Mouse (Mus musculus) neural tube, embryonic 14.5 days (tissue): ENCODE data around the gene Zswim1. TPM values are rescaled to one million over a fixed set of nuclear protein-coding genes. Genes with fewer than 3 reads are reported as not detected.

Experiments used
- ATAC-seq: fragments of 200-750 bp; cut with Nextera tagmentation; 2 replicates; pipeline ENCODE4 v1.8.0; 2017; ENCODE audit warnings: low read depth, mild to moderate bottlenecking, moderate TSS enrichment, moderate library complexity
- H3K27ac ChIP-seq: fragments of 300-500 bp; sonication (generic); 2 replicates; pipeline ENCODE4 v1.5.1; 2014; ENCODE audit warnings: low read depth, mild to moderate bottlenecking, control low read depth, low read length, moderate library complexity, mixed read lengths
- H3K27me3 ChIP-seq: fragments of 300-500 bp; sonication (generic); 2 replicates; pipeline ENCODE4 v1.6.1; 2014; ENCODE audit warnings: low read length; ENCODE audit not compliant: control insufficient read depth, insufficient read depth
- H3K36me3 ChIP-seq: fragments of 300-500 bp; sonication (generic); 2 replicates; pipeline ENCODE4 v1.6.1; 2014; ENCODE audit warnings: low read length, mixed read lengths; ENCODE audit not compliant: control insufficient read depth, insufficient read depth
- H3K4me1 ChIP-seq: fragments of 300-500 bp; sonication (generic); 2 replicates; pipeline ENCODE4 v1.6.1; 2014; ENCODE audit warnings: low read length; ENCODE audit not compliant: control insufficient read depth, insufficient read depth
- H3K4me2 ChIP-seq: fragments of 300-500 bp; sonication (generic); 2 replicates; pipeline ENCODE4 v1.6.1; 2014; ENCODE audit warnings: mild to moderate bottlenecking, low read depth, low read length, control low read depth
- H3K4me3 ChIP-seq: fragments of 300-500 bp; sonication (generic); 2 replicates; pipeline ENCODE4 v1.5.1; 2014; ENCODE audit warnings: low read depth, low read length, control low read depth, mixed read lengths
- H3K9ac ChIP-seq: fragments of 300-500 bp; sonication (generic); replicated peaks from 2 replicates; pipeline ENCODE4 v1.6.1; 2014; ENCODE audit warnings: low read depth, mild to moderate bottlenecking, control low read depth, low read length, mixed read lengths
- H3K9me3 ChIP-seq: fragments of 300-500 bp; sonication (generic); 2 replicates; pipeline ENCODE4 v1.6.1; 2016; ENCODE audit warnings: low read length; ENCODE audit not compliant: control insufficient read depth
- WGBS: fragments of 180-500 bp; shearing (Covaris S2); extraction: QIAGEN DNeasy Blood & Tissue Kit; methylation state at CpG from one replicate; pipeline ENCODE4 v1.1.7; 2014; 5-methylcytosine and 5-hydroxymethylcytosine counted together
- polyA plus RNA-seq: library from polyadenylated mRNA; unstranded; fragments of >200 nt; fragmentation: Nextera tagmentation; extraction: Ambion mirVana; gene quantifications from 2 replicates; pipeline ENCODE4 v1.2.1, GENCODE M21; 2014

The Zswim1 gene
- polyA plus RNA-seq, 1 experiment from 2014 or later = 29.3 TPM

DNA sequence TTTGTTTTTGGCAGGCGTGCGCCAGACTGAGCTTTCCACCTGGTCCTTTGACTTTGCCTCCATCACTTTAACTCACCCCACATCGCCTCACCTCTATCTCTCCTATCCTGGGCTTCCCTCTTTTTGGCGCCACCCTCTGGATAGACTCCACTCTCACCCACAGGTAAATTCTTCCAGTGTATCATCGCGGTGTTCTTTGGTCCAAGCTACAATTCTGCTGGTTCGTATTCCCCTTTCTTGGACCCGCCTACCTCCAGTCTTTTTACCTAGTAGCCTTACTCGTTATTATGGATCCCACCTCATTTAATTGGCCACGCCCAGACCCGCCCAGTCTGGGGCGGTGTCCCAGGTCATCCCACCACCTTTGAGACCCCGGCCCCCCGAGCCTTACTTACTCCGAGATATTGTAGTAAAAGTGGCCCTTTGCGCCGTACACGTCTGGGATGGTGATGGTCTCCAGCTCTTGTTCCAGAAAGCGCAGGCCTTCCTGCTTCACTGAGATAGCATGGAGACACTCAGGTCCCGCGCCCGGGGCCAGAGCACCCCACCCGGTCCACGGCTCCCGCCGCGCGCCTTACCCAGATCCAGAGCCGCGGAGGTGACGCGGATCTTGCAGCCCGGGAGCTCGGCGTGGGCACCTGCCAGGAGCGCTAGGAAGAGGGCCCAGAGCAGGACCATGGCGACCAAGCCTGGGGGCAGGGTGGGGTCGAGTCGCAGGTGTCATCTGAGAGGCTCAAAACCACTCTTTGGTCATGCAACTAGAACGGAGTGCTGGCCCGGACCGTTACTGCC, 34.0 kb downstream of the Zswim1 start:
- H3K4me2 ChIP-seq = peak overlapping the region; percentile 89
- H3K9ac ChIP-seq = peak overlapping the region; percentile 17; the same call in 1 of the 2 replicates
- peaks cover 3% of the 10 kb centered on the region; the same call in 1 of the 2 replicates for H3K27me3 ChIP-seq
- no peaks in the 10 kb centered on the region for H3K9me3 ChIP-seq
- H3K36me3 ChIP-seq = no peaks in the 10 kb centered on the region
- peak; percentile 42; the same call in 1 of the 2 replicates for ATAC-seq
- 0 out of 2 replicates have a peak overlapping the region, but pooled peaks have one; percentile 8 for H3K27ac ChIP-seq
- WGBS = 1% methylated on average over 42 of the region's 42 CpGs
- H3K4me1 ChIP-seq = peaks cover 12% of the 10 kb centered on the region; the same call in 1 of the 2 replicates
- peak overlapping the region; percentile 39 for H3K4me3 ChIP-seq

DNA sequence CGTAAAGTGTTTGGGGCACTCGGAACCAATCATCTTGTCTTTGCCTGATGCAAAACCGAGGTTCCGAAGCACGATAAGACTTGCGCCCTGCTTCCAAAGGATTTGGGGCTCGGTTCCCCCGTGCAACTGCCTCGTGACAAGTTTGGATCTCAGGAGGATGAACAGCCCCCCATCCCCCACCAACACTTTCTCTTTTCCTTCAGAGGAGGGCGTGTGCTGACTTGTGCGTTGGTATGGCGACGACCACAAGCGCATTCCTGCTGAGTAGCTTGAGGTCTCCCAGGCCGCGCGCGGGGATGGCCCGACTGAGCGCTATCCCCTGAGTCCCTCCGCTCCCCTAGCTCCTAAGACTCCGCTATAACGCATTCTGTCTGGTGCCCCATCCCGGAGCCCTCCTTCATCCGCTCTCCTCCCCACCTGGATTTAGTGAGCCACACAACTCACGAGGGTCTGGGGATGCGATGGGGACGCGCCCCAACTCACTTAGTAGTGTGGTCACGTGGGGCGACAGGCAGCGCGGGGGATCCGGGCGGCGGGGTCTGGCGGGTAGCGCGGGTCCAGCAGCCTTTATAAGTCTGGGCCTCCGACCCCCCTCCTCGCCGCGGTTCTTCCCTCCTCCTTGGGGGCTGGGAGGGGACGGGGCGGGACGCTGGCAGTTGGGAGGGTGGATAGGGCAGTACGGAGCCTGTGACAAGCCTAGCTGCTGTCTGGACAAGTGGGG, 34.8 kb downstream of the Zswim1 start, which contains the start of gene Pltp:
Gene Pltp (minus strand): TSS at position 611 of the 721 bp plus-strand sequence.
- under 1% methylated on average over 47 of the region's 47 CpGs for WGBS
- H3K4me1 ChIP-seq = peaks cover 15% of the 10 kb centered on the region; the same call in 1 of the 2 replicates
- H3K27ac ChIP-seq = peak within 1 kb of the TSS; percentile 22; the same call in 1 of the 2 replicates
- H3K9me3 ChIP-seq = no peaks in the 10 kb centered on the region
- H3K4me3 ChIP-seq = peak within 1 kb of the TSS; percentile 39
- H3K27me3 ChIP-seq = peaks cover 3% of the 10 kb centered on the region; the same call in 1 of the 2 replicates
- peak within 1 kb of the TSS; percentile 17; the same call in 1 of the 2 replicates for H3K9ac ChIP-seq
- peak; percentile 77 for ATAC-seq
- H3K4me2 ChIP-seq = peak within 1 kb of the TSS; percentile 89
- H3K36me3 ChIP-seq = no peaks in the 10 kb centered on the region

DNA sequence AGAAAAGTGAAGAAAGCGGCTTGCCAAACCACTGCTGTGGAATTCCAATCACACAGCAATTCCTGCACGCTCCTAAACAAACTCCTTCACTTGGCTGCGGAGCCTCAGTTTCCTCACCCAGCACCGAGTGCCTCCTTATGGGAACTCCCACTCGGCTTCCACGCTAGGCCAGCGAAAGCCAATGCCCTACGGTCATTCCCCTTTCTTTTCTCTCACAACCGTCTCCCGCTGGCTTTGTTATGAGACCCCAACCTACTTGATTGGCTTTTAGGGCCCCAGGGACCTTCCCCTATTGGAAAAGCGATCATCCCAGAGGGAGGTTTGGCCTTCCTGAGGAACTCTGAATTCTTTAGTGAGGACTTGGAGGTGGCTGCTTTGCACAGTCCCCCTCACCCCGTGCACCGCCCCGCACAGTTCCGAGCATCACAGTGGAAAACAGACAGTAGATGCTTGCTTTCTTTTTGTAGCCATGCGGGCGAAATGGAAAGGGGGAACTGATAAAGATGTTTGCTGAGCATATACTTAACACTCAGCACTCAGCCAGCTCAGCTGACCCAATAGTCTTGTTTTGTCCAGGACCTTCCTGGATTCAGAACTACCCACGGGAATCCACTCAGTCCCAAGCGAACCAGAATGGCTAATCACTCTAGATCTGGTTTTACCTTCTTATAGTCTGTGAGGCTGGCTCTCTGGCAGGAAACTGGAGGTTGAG, 35.5 kb downstream of the Zswim1 start:
- Histone ChIP-seq H3K4me3 (peak overlapping the region; percentile 39), H3K27ac (no peak overlapping the region), H3K4me1 (peaks cover 15% of the 10 kb centered on the region; the same call in 1 of the 2 replicates), H3K9ac (0 out of 2 replicates have a peak overlapping the region, but pooled peaks have one; percentile 17), H3K9me3 (no peaks in the 10 kb centered on the region), H3K36me3 (no peaks in the 10 kb centered on the region), H3K4me2 (peak overlapping the region; percentile 89), H3K27me3 (peaks cover 3% of the 10 kb centered on the region; the same call in 1 of the 2 replicates)
- WGBS = 2% methylated on average over 19 of the region's 19 CpGs
- no peak; the same call in 1 of the 2 replicates for ATAC-seq

DNA sequence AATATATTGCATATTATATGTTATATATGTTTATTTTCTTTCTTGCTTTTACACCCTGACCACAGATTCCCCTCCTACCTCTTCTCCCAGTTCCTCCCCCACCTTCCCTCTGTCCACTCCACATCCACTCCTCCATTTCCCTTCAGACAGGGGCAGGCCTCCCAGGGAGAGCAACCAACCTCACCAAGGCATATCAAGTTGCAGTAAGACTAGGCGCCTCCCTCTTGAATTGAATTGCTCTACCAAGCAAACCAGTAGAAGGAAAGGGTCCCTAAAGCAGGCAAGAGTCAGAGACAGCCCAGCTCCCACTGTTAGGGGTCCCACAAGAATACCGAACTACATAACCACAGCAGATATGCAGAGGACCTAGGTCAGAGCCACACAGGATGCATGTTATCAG, 36.7 kb downstream of the Zswim1 start:
- no peak overlapping the region for H3K4me2 ChIP-seq
- no peaks in the 10 kb centered on the region for H3K9me3 ChIP-seq
- H3K4me3 ChIP-seq = no peak overlapping the region
- no peaks in the 10 kb centered on the region for H3K36me3 ChIP-seq
- H3K27ac ChIP-seq = no peak overlapping the region
- peaks cover 15% of the 10 kb centered on the region; the same call in 1 of the 2 replicates for H3K4me1 ChIP-seq
- peaks cover 3% of the 10 kb centered on the region; the same call in 1 of the 2 replicates for H3K27me3 ChIP-seq
- no peak for ATAC-seq
- H3K9ac ChIP-seq = no peak overlapping the region
- WGBS = 62% methylated on average over 2 of the region's 2 CpGs

DNA sequence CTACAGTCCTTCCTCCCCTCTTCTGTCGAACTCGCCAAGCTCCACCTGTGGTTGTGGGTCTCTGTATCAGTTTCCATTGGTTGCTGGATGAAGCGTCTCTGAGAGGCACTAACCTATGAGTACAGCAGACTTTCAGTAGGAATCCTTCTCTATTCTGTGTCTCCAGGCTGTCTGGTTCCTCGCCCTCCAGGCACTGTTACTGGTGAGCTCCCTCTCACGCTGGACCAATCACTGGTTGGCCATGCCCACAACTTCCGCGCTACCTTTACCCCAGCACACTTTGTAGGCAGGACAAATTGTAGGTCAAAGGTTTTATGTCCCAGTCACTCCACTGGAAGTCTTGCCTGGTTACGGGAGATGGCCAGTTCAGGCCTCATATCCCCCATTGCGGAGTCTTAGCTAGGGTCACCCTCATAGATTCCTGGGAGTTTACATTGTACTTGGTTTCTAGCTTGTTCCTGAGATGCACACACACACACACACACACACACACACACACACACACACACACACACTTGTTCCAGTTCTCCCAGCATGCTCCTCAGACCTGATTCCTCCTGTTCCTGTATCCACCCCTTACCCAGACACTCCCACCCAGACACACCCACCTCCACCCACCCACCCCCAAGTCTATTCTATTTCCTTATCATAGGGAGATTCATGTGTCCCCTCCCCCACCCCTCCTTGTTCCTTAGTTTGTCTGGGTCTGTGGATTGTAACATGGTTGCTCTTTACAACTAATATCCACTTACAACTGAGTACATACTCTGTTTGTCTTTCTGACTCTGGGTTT, 37.4 kb downstream of the Zswim1 start:
- H3K36me3 ChIP-seq = no peaks in the 10 kb centered on the region
- no peak overlapping the region for H3K27ac ChIP-seq
- peaks cover 3% of the 10 kb centered on the region; the same call in 1 of the 2 replicates for H3K27me3 ChIP-seq
- H3K4me3 ChIP-seq = no peak overlapping the region
- no peak overlapping the region for H3K4me2 ChIP-seq
- WGBS = 51% methylated on average over 9 of the region's 9 CpGs
- no peak overlapping the region for H3K9ac ChIP-seq
- no peak for ATAC-seq
- H3K9me3 ChIP-seq = no peaks in the 10 kb centered on the region
- H3K4me1 ChIP-seq = peaks cover 15% of the 10 kb centered on the region; the same call in 1 of the 2 replicates

DNA sequence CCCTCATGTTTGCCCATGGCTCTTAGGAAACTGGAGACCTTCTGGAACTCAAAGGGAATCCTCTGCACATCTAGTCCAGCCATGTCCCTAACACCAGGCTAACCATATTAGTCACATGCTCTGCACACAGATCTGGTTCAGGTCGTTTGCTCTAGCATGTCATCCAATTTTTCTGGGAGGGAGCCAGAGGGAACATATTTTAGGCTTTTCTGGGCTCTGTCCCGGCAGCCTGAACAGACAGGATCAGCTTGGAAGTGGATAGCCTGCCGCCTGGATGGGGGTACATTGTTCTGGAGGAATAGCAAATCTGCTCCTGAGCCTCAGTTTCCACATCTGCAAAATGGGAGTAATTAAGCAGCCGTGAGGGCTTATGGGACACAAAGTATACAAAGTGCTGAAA, 38.6 kb downstream of the Zswim1 start:
- H3K4me3 ChIP-seq = no peak overlapping the region
- no peaks in the 10 kb centered on the region for H3K9me3 ChIP-seq
- H3K9ac ChIP-seq = no peak overlapping the region
- no peak overlapping the region for H3K4me2 ChIP-seq
- H3K36me3 ChIP-seq = no peaks in the 10 kb centered on the region
- peaks cover 14% of the 10 kb centered on the region; the same call in 1 of the 2 replicates for H3K4me1 ChIP-seq
- H3K27ac ChIP-seq = 0 out of 2 replicates have a peak overlapping the region, but pooled peaks have one; percentile 57
- 81% methylated on average over 4 of the region's 4 CpGs for WGBS
- ATAC-seq = no peak
- H3K27me3 ChIP-seq = peaks cover 3% of the 10 kb centered on the region; the same call in 1 of the 2 replicates

DNA sequence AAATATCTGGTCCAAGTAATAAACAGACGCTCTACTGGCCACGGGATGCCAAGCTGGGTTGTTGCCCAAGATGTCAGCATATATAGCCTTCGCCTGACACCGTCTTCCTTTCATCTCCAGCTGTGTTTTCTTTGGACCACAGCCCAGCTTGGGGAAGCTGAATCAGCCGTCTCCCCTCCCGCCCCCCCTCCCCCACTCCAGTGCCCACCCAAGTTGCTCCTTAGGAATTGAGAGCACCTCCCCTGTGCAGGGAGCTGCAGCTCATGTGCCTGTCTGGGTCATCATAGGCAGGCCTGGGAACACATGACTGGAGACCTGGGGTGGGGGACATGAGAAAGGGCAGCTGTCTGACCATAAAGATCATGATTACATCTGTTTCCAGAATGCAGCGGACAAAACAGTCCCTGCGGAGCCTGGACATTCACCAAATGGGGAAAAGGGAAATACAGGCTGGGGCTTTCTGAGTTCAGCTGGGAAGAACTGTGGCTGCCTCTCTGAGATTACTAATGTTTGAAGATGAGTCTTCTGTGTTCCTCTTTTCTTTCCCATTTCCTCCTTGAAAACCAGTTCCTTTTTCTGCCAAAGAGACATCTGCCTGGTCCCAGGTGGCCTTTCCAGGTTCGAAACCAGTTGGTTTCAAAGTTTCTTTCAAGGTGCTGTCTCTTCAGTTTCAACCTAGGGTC, 39.8 kb downstream of the Zswim1 start:
- H3K9me3 ChIP-seq = no peaks in the 10 kb centered on the region
- no peak overlapping the region for H3K4me3 ChIP-seq
- WGBS = 29% methylated on average over 9 of the region's 9 CpGs
- no peak overlapping the region for H3K4me2 ChIP-seq
- H3K27ac ChIP-seq = peak overlapping the region; percentile 57; the same call in 1 of the 2 replicates
- H3K9ac ChIP-seq = no peak overlapping the region
- peaks cover 9% of the 10 kb centered on the region; the same call in 1 of the 2 replicates for H3K4me1 ChIP-seq
- H3K36me3 ChIP-seq = no peaks in the 10 kb centered on the region
- H3K27me3 ChIP-seq = no peaks in the 10 kb centered on the region
- peak; percentile 58; the same call in 1 of the 2 replicates for ATAC-seq
